Mouse (Mus musculus) kidney, postnatal 0 days (tissue): ENCODE data around the gene Sell. TPM values are rescaled to one million over a fixed set of nuclear protein-coding genes. Genes with fewer than 3 reads are reported as not detected.

Experiments
- ATAC-seq: fragments of 200-750 bp; cut with Nextera tagmentation; replicated peaks from 2 replicates; pipeline ENCODE4 v1.8.0; 2017; ENCODE audit warnings: low read depth, moderate number of reproducible peaks, moderate TSS enrichment, moderate library complexity; ENCODE audit not compliant: low FRiP score
- DNase-seq: peaks from one replicate; pipeline ENCODE4 v3.0.0-alpha.2; 2016; ENCODE audit warnings: low spot score
- H3K27ac ChIP-seq: fragments of 300-500 bp; sonication (generic); 2 replicates; pipeline ENCODE4 v1.5.1; 2014; ENCODE audit warnings: mild to moderate bottlenecking
- H3K27me3 ChIP-seq: fragments of 300-500 bp; sonication (generic); 2 replicates; pipeline ENCODE4 v1.6.1; 2014; ENCODE audit warnings: low read length, mixed read lengths; ENCODE audit not compliant: insufficient read depth
- H3K36me3 ChIP-seq: fragments of 300-500 bp; sonication (generic); 2 replicates; pipeline ENCODE4 v1.6.1; 2014; ENCODE audit warnings: low read length, mixed read lengths; ENCODE audit not compliant: insufficient read depth
- H3K4me1 ChIP-seq: fragments of 300-500 bp; sonication (generic); replicated peaks from 2 replicates; pipeline ENCODE4 v1.6.1; 2014; ENCODE audit warnings: antibody characterized with exemption, low read length, mixed read lengths; ENCODE audit not compliant: insufficient read depth
- H3K4me2 ChIP-seq: fragments of 300-500 bp; sonication (generic); 2 replicates; pipeline ENCODE4 v1.6.1; 2014; ENCODE audit warnings: mild to moderate bottlenecking, low read length, moderate library complexity, mixed read lengths
- H3K4me3 ChIP-seq: fragments of 300-500 bp; sonication (generic); replicated peaks from 2 replicates; pipeline ENCODE4 v1.5.1; 2014; ENCODE audit warnings: low read depth, low read length
- H3K9ac ChIP-seq: fragments of 300-500 bp; sonication (generic); 2 replicates; pipeline ENCODE4 v1.6.1; 2014; ENCODE audit warnings: low read depth, low read length
- H3K9me3 ChIP-seq: fragments of 300-500 bp; sonication (generic); replicated peaks from 2 replicates; pipeline ENCODE4 v1.6.1; 2016; ENCODE audit warnings: low read length, inconsistent platforms, mixed read lengths
- CTCF ChIP-seq: IDR thresholded peaks from 2 replicates; pipeline ENCODE4 v1.5.1; 2016; ENCODE audit warnings: antibody characterized with exemption, low read depth, mild to moderate bottlenecking, moderate library complexity
- WGBS: fragments of 180-500 bp; shearing (Covaris S2); extraction: QIAGEN DNeasy Blood & Tissue Kit; methylation state at CpG from one replicate; pipeline ENCODE4 v1.1.7; 2014; 5-methylcytosine and 5-hydroxymethylcytosine counted together
- polyA plus RNA-seq: library from polyadenylated mRNA; unstranded; fragments of >200 nt; fragmentation: Nextera tagmentation; extraction: Ambion mirVana; gene quantifications from 2 replicates; pipeline ENCODE4 v1.2.1, GENCODE M21; 2015

Gene Sell
- polyA plus RNA-seq, 1 experiment from 2014 or later, result 0.45 TPM

DNA sequence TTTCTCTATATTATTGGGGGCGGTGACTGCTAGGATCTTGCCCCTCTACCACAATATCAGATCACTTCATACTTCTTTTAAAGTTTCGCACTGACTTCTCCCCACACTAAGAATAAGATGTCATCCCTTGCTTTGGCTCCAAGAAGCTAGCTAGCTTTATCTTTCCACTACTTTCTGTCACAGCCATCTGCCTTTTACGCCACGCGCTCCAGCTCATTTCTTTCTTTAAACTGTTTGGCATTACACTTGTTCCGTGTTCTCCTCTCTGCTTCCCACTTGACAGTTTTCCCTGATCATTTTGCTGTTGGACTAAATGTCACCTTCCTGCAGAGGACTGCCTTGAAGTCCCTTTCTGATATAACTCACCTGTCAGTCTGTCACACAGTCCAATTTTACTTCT lies 56.1 kb downstream of the Sell start:
- Histone ChIP-seq H3K4me2 (no peak overlapping the region), H3K4me1 (no peaks in the 10 kb centered on the region), H3K36me3 (no peaks in the 10 kb centered on the region), H3K27me3 (no peaks in the 10 kb centered on the region), H3K4me3 (no peak overlapping the region), H3K27ac (no peak overlapping the region), H3K9me3 (no peaks in the 10 kb centered on the region), H3K9ac (no peak overlapping the region)
- DNase-seq (no peak), ATAC-seq (no peak)
- 85% methylated on average over 6 of the region's 6 CpGs for whole genome bisulfite sequencing
- TF ChIP-seq CTCF, result no peak

DNA sequence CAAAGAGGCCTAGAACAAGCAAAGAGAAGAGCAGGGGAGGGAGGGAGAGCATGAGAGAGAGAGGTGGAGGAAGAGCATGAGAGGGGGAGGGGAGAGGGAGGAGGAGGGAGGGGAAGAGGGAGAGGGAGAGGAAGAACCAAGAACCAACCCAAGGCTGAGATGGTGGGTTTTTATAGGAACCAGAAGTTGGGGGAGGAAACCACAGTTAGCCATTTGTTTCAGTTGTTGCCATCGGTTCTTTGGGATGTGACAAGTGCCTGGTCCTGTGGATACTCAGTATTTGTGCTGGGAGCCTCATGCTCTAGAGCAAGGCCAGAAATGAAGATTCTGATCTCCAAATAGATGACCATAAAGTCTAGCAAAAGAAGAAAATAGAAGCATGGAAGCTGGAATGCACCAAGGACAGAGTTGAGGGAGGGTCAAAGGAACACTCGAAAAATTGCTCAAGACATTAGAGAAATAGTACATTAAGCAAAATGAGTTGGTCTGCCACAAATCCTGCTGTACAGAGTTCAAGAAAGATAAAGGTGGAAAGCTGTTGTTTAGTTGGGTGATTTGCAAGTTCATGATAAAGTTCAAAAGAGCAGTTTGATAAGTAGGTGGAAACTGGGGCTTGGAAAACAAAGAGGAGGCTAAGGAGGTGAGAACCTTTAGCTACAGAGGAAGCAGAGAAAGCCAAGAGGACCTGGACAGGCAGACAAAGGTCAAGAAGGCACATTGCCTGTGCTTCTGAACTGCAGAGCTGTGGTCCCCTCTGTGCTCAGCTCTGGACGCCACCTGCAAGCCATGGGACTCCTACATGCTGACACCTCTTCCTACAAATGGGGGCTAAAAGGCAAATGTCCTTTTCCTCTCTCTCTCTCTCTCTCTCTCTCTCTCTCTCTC lies 58.4 kb downstream of the Sell start:
- no peaks in the 10 kb centered on the region for H3K9me3 ChIP-seq
- no peak for TF ChIP-seq CTCF
- ATAC-seq, result no peak
- H3K36me3 ChIP-seq, result no peaks in the 10 kb centered on the region
- H3K4me1 ChIP-seq, result no peaks in the 10 kb centered on the region
- H3K27me3 ChIP-seq, result no peaks in the 10 kb centered on the region
- 61% methylated on average over 3 of the region's 3 CpGs for WGBS
- H3K4me3 ChIP-seq, result no peak overlapping the region
- H3K4me2 ChIP-seq, result no peak overlapping the region
- no peak overlapping the region for H3K9ac ChIP-seq
- no peak for DNase-seq
- H3K27ac ChIP-seq, result no peak overlapping the region

DNA sequence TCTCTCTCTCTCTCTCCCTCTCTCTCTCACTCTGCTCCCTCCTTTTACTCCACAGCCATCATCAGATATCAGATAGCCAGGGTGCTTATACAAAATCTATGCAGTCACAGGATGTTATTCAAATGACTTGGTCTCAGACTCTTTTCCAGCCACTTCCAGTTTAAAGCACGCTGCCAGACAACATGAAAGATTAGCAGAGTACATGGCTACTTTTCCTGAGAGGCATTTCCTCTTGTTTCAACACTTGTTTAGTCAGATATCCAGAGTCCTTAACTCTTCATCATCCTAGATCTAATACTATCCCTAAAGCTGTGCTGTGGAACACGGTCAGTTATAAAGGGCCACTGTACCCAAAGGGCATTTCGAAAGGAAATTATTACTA lies 59.0 kb downstream of the Sell start:
- ATAC-seq, result no peak
- Histone ChIP-seq H3K4me3 (no peak overlapping the region), H3K9me3 (no peaks in the 10 kb centered on the region), H3K27ac (no peak overlapping the region), H3K9ac (no peak overlapping the region), H3K4me1 (no peaks in the 10 kb centered on the region), H3K36me3 (no peaks in the 10 kb centered on the region), H3K4me2 (no peak overlapping the region), H3K27me3 (no peaks in the 10 kb centered on the region)
- no peak for TF ChIP-seq CTCF
- DNase-seq, result no peak
- 76% methylated on average over 3 of the region's 3 CpGs for WGBS

DNA sequence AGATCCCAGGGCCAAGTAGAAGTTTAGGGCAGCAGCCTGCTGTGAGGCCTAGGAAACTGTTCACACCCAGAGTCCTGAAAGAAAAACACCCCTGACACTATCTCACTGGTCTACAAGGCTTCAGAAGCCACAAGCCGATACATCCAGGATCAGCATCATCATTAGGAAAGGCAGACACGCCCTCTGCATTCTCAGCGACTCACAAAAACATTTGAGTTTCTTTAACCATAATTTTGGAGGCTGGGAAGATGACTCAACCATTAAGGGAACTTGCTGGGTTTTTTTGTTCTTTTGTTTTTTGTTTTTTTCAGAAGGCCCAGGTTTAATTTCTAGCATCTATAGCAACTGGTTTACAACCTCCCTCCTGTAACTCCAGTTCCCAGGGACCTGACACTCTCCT lies 62.1 kb downstream of the Sell start:
- Histone ChIP-seq H3K36me3 (no peaks in the 10 kb centered on the region), H3K4me2 (no peak overlapping the region), H3K27ac (no peak overlapping the region), H3K4me1 (no peaks in the 10 kb centered on the region), H3K27me3 (no peaks in the 10 kb centered on the region), H3K9me3 (no peaks in the 10 kb centered on the region), H3K9ac (no peak overlapping the region), H3K4me3 (no peak overlapping the region)
- TF ChIP-seq CTCF, result no peak
- WGBS, result 54% methylated on average over 3 of the region's 3 CpGs
- ATAC-seq (no peak), DNase-seq (no peak)

DNA sequence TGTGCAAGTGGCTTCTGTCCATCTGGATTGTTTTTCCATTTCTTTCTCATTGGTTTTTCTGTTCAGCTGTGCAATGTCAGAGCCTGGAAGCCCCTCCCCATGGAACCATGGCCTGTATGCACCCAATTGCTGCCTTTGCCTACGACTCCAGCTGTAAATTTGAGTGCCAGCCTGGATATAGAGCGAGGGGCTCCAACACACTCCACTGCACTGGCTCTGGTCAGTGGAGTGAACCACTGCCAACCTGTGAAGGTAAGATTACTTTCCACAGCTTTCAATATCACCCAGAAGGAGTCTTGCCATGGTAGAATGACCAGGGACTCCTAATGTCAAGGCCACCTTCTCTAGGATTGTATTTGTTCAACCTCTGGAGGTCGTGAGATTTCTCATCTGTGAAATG lies 68.2 kb downstream of the Sell start:
- H3K4me1 ChIP-seq, result no peaks in the 10 kb centered on the region
- H3K27ac ChIP-seq, result no peak overlapping the region
- H3K9me3 ChIP-seq, result no peaks in the 10 kb centered on the region
- H3K36me3 ChIP-seq, result no peaks in the 10 kb centered on the region
- TF ChIP-seq CTCF, result no peak
- H3K9ac ChIP-seq, result no peak overlapping the region
- no peak overlapping the region for H3K4me2 ChIP-seq
- ATAC-seq (no peak), DNase-seq (no peak)
- no peaks in the 10 kb centered on the region for H3K27me3 ChIP-seq
- 35% methylated on average over 3 of the region's 3 CpGs for WGBS
- H3K4me3 ChIP-seq, result no peak overlapping the region

DNA sequence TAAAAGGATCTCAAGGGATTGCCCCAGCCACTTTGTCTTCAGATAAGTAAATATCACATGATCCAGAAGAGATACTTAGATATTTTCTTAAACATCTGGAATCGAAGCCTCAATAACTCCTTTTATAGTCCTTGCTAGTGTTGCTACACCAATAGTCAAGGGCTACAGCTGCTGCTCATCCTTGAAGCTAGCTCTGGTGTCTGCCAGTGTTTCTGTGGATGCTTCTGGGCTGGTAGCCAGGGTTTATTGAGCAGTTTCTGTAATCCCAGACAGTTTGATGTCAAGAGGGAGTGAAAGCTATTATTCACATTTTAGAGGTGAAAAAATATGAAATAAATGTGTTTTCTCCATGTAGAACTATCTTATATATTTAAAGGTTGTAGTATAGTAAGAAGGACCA lies 70.8 kb downstream of the Sell start:
- no peak for ATAC-seq

More for the DNA sequence above, 70.8 kb downstream of the Sell start:
- Histone ChIP-seq H3K27me3 (no peaks in the 10 kb centered on the region), H3K36me3 (no peaks in the 10 kb centered on the region), H3K4me2 (no peak overlapping the region), H3K4me1 (no peaks in the 10 kb centered on the region), H3K9ac (no peak overlapping the region), H3K9me3 (no peaks in the 10 kb centered on the region), H3K27ac (no peak overlapping the region), H3K4me3 (no peak overlapping the region)
- no peak for DNase-seq
- no peak for TF ChIP-seq CTCF
- 65% methylated on average over 1 of the region's 1 CpGs for WGBS

Other genes with a start within 250 kb of the Sell start
- gene Scyl3, start 132.9 kb upstream of the Sell start, polyA plus RNA-seq, result 15.9 and 17.2 TPM in 2 replicates
- 10.3 and 14.0 TPM in 2 replicates for gene BC055324, start 67.2 kb upstream of the Sell start, polyA plus RNA-seq
- 12.6 and 14.3 TPM in 2 replicates for gene Mettl18, start 67.1 kb upstream of the Sell start, polyA plus RNA-seq
- gene Sele, start 13.7 kb upstream of the Sell start, polyA plus RNA-seq, result 0.04 and 0.08 TPM in 2 replicates
- gene Selp, start 53.3 kb downstream of the Sell start, polyA plus RNA-seq, result 0.17 and 2.0 TPM in 2 replicates
- 0.21 and 0.29 TPM in 2 replicates for gene F5, start 89.9 kb downstream of the Sell start, polyA plus RNA-seq
- gene Slc19a2, start 187.1 kb downstream of the Sell start, polyA plus RNA-seq, result 8.6 and 8.7 TPM in 2 replicates
- 15.7 and 16.6 TPM in 2 replicates for gene Ccdc181, start 213.6 kb downstream of the Sell start, polyA plus RNA-seq
- 41.7 and 42.0 TPM in 2 replicates for gene Nme7, start 242.1 kb downstream of the Sell start, polyA plus RNA-seq
- 25.0 and 29.7 TPM in 2 replicates for gene Blzf1, start 245.5 kb downstream of the Sell start, polyA plus RNA-seq